Mouse (Mus musculus): ENCODE results near the gene Gabrr2.

The Gabrr2 gene

GRCm38 (mm10) chr4:33062981-33063380 lies at the start of gene Gabrr2:
TSS of gene Gabrr2 (plus strand) at chr4:33062999.
- DNase-seq: no peak

DNA sequence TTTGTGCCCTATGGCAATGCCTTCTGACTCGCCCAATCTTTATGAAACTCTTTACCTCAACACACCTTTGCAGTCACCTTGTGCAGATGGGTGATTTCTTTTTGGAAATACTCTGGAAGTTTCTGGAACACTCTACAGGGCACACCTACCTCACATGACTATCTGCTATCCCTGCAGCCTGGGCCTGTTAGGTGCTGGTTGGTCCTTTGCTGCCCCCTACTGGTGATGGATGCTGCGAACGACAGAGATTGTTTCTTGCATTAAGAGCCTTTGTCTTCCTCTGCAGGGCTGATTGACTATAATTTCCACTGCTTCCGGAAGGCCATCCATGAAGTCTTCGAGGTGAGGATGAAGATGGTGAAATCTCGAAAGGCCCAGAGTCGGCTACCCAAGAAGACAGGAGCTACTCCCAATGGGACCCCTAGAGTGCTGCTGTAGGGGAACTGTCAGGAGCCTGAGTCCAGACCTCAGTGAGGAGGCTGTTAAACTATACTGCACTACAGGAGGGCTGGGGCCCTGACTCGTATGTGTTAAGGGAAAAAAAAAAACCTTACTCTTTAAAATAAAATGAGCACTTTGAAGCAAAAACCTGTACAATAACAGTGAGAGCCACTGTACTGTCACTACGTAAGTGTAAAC lies 44.3 kb upstream of the Gabrr2 start:
- DNase-seq: peak; percentile 80 to 87

GRCm38 (mm10) chr4:33024420-33024819 lies 38.4 kb upstream of the Gabrr2 start:
- DNase-seq: no peak

GRCm38 (mm10) chr4:33029104-33029503 lies 33.7 kb upstream of the Gabrr2 start:
- no peak for DNase-seq

DNA sequence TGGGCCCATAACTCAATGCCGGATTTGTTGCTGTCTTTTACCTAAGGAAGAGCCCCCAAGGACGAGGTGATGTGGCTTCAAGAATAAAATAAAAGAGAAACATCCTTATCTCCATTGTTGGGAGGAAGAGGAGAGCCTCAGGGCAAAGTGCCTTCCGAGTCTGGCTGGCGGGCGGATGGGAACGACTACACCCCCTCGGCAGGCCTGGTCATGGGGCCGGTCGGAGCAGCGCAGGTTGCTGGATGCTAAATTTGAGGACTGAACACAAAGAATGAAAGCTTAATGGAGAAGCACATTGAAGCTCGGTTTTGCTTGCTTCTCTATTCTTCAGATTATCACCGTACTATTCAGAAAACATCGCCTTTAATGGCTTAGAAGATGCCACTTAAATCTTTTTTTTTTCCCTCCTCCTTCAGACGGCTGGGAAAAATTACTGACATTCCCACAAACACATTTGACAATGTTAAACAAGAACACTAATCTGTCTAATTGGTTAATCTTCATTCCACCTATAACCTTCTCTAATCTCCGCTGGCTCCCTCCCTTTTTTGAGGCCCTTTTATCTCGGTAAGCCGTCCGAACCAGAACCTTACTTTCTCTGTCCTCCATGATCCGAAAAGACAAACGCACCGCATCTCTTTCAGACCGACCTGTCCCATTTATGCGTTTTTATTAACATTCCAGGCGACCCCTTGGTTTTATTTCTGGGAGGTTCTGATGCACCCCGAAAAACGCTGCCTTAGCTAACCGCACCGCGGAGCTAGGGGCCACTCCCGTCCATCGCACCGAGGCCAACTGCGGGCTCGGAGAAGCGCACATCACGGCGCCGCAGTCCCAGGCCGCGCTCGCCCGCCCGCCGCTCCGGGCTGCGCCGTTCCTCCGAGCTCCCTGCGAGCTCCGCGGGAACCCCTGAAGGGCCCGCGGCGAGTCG lies 32.3 kb upstream of the Gabrr2 start:
- no peak for DNase-seq

GRCm38 (mm10) chr4:33031195-33031960 lies 31.4 kb upstream of the Gabrr2 start, which contains the start of gene Ube2j1:
TSS of gene Ube2j1 (plus strand) at chr4:33031416.
- peak; percentile 72 to 78 for DNase-seq

DNA sequence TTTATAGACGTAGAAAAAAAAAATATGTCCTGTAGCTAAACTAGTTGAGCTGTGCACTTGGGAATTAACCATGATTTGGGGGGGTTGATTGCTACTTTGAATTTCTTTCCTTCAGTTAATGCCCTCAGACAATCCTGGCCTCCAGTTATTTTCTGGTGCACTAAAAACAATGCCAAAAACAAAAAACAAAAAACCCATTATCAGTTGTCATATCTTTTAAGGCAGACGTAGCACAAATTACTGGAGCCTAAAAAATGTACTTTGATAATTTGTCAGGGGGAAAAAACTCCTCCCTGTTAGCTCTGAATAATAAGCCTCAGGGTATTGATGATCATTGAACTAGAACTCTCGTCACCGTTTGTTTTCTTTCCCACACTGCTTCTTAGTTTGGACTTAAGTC lies 30.8 kb upstream of the Gabrr2 start:
- no peak for DNase-seq

GRCm38 (mm10) chr4:33033515-33033914 lies 29.3 kb upstream of the Gabrr2 start:
- no peak for DNase-seq

GRCm38 (mm10) chr4:33039826-33040225 lies 23.0 kb upstream of the Gabrr2 start:
- DNase-seq: no peak

- DNase-seq: no peak
These were observed 13.2 kb upstream of the Gabrr2 start for GRCm38 (mm10) chr4:33049601-33050000.

DNA sequence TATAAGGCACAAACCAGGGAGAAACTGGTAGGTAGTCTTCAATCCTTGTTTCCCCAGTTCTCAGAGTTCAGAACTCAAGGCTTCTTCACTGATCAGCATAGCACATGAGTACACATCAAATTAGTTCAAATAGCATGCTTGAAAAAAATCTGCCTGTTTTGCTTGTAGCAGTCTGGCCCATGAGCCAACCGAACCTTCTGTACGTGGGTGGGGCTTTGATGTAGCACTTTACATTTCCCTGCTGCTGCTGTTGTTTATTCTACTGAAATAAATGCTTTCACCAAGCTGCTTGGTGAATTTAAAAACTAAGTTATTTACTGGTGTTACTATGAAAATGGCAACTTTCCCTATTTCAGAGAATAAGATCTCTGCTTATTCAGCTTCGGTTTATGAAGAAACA lies 10.7 kb upstream of the Gabrr2 start:
- DNase-seq: no peak

- DNase-seq: no peak
These were observed 10.1 kb upstream of the Gabrr2 start for GRCm38 (mm10) chr4:33052650-33053049.

GRCm38 (mm10) chr4:33054426-33054825 lies 8.4 kb upstream of the Gabrr2 start:
- no peak for DNase-seq

DNA sequence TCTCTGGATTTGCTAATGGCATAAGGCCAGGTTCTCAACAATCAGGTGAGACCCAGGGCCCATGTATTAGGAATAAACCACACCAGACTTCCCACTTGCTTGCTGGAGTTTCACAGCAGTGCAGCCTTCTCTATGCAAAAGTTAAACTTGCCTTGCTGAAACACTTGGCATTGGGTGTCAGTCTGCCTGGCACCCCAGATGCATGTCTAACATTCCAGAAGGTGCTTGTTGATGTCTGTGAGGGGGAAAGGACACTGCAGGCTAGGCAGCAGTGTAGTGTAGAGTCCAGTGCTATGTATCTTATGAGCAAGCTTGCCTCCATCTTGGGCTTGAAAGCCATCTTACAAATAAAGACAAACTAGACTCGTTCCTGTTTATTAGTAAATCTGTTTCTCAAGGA lies 6.5 kb upstream of the Gabrr2 start:
- DNase-seq: no peak

GRCm38 (mm10) chr4:33057890-33058687 lies 4.7 kb upstream of the Gabrr2 start:
- DNase-seq: no peak

- no peak for DNase-seq
These were observed 1.6 kb upstream of the Gabrr2 start for GRCm38 (mm10) chr4:33061158-33061557.

DNA sequence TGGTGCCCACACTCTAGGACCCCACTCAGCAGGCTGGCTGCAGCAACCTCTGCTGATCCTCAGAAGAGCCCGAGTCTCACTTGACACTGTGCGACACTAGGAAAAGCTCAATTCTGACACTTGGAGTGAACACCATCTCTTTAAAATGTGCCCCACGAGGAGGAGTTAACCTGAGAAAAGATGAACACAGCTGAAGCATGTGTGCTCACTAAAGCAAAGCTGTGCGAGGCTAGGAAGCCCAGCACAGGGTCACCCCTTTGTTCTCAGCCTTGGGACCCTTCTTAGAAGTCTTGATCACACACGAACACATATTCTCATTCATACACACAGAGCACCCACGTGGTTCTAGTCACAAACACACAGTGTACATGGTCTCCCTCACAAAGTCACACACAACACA lies 2.2 kb downstream of the Gabrr2 start:
- DNase-seq: no peak

DNA sequence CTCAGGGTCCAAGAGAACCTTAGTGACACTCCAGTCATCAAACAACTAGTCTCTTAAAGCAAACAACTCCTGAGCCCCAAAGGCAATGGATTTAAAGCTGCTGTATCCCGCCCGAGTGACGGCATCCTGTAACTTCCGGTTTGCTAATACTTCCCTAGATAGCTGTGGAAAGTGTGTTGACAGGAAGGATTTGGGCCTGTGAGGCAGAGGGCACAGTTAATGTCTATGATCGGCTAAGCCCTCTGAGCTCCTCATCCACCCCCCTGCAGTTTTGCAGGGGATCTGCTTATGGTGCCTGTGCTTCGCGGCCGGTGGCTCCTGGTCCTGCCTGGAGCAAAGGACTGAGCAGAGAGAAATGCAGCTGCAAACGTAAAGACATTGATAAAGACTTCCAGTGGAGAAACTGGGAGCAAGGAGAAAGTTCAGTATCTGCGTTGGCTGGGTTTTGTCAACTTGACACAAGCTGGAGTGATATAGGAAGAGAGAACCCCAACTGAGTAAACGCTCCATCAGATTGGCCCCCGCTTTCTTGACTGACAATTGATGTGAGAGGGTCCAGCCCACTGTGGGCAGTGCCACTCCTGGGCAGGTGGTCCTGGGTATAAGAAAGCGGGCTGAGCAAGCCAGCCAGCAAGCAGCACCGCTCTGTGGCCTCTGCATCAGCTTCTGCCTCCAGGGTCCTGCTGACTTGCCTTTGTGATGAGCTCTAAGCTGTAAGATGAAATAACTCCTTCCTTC lies 3.6 kb downstream of the Gabrr2 start:
- DNase-seq: no peak

GRCm38 (mm10) chr4:33067331-33067730 lies 4.5 kb downstream of the Gabrr2 start:
- no peak for DNase-seq

GRCm38 (mm10) chr4:33067826-33068225 lies 5.0 kb downstream of the Gabrr2 start:
- no peak for DNase-seq

- DNase-seq: no peak
These were observed 6.1 kb downstream of the Gabrr2 start for GRCm38 (mm10) chr4:33068894-33069293.

- no peak for DNase-seq
These were observed 7.5 kb downstream of the Gabrr2 start for GRCm38 (mm10) chr4:33070326-33070725.
